ENCODE assay signal across 20 mouse cellular contexts in the genomic region with DNA sequence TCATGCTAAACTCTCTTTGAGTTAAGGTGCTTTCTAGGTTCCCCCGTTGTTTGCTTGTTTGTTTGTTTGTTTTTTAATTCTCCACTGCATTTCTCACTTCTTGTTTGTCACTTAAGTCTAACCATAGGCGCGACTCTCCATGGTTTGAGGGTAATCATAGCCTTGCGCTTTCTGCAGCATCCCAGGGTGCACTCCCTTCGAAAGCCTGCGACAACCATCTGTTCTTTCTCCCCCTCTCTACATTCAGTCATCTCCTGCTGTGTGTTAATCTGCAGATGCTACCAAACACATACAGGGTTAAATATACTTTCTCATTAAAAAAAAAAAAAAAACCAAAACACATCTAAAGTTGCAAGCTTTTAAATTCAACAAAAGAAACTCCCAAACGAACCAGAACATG. TPM values are rescaled to one million over a fixed set of nuclear protein-coding genes. Genes with fewer than 3 reads are reported as not detected.
DNase-seq lines count a peak whose midpoint lies in the region; ATAC-seq and TF ChIP-seq lines count a peak whose summit lies in the region.
"Had no signal": no experiment of that assay in that cellular context is flagged by ENCODE, and none has a peak within 500 bp of the region (broad histone marks: within the 10 kb centered on the region; RNA-seq: fewer than 3 reads in every experiment).

No protein-coding gene starts in this region.

- no peaks in the 10 kb centered on the region for H3K27me3 ChIP-seq in hindbrain, postnatal 0 days (ENCODE audit: insufficient read depth, low read length)
- no peaks in the 10 kb centered on the region for H3K27me3 ChIP-seq in hindbrain, embryonic 10.5 days (ENCODE audit: insufficient read depth, poor library complexity, severe bottlenecking)
- H3K27me3 ChIP-seq: CH12.LX had no signal

- no peak for DNase-seq in frontal cortex, postnatal 14 days (ENCODE audit: low spot score in 2 of 2)
- DNase-seq in hindbrain, postnatal 0 days (ENCODE audit: low spot score), result no peak
- no peak for DNase-seq in hindbrain, embryonic 10.5 days (ENCODE audit: low spot score)
- DNase-seq in brain, adult 2 months (ENCODE audit: low read depth, low spot score), result peak; percentile 53
- DNase-seq: adrenal gland, adult 2 months; adrenal gland, adult 8-10 months; adrenal gland, postnatal 10 days; adrenal gland, postnatal 14 days; adrenal gland, postnatal 25 days; adrenal gland, postnatal 36 days; B cell, adult 2 months; cerebellum, adult 11-12 months; cerebellum, adult 18-20 months had no signal

- no peaks in the 10 kb centered on the region for H3K36me3 ChIP-seq in hindbrain, postnatal 0 days (ENCODE audit: insufficient read depth, low read length)
- H3K36me3 ChIP-seq in hindbrain, embryonic 10.5 days, result no peaks in the 10 kb centered on the region
- H3K36me3 ChIP-seq: G1E had no signal

- 0 out of 2 replicates have a peak overlapping the region, but pooled peaks have one; percentile 5 for H3K4me2 ChIP-seq in hindbrain, postnatal 0 days (ENCODE audit: low read depth, low read length)

- peak; percentile 70 for ATAC-seq in frontal cortex, adult (ENCODE audit: low TSS enrichment)
- no peak for ATAC-seq in hindbrain, postnatal 0 days
- ATAC-seq in megakaryocyte, adult 5-6 weeks (ENCODE audit: poor library complexity, severe bottlenecking), result no peak
- ATAC-seq: activated CD4-positive, CD25-positive, alpha-beta regulatory T cell, adult 4 months; CD4-positive, CD25-positive, alpha-beta regulatory T cell, adult 4 months; Patski had no signal

- no peaks in the 10 kb centered on the region for H3K9me3 ChIP-seq in hindbrain, postnatal 0 days (ENCODE audit: low read length)
- H3K9me3 ChIP-seq in hindbrain, embryonic 10.5 days, result no peaks in the 10 kb centered on the region
- H3K9me3 ChIP-seq: G1E had no signal

- no peak for TF ChIP-seq CTCF in hindbrain, postnatal 0 days (IDR thresholded peaks at IDR 0.05; ENCODE audit: low read depth)

- no peak overlapping the region for H3K4me3 ChIP-seq in hindbrain, postnatal 0 days (ENCODE audit: low read length)
- no peak overlapping the region for H3K4me3 ChIP-seq in hindbrain, embryonic 10.5 days

- 48% methylated on average over 7 of the region's 7 CpGs for WGBS in hindbrain, postnatal 0 days
- 66% methylated on average over 7 of the region's 7 CpGs for WGBS in hindbrain, embryonic 10.5 days

- no peak overlapping the region for H3K27ac ChIP-seq in hindbrain, postnatal 0 days
- no peak overlapping the region for H3K27ac ChIP-seq in hindbrain, embryonic 10.5 days

- H3K4me1 ChIP-seq in hindbrain, postnatal 0 days (ENCODE audit: insufficient read depth, low read length), result no peaks in the 10 kb centered on the region
- H3K4me1 ChIP-seq in hindbrain, embryonic 10.5 days (replicated peaks), result no peaks in the 10 kb centered on the region

- H3K9ac ChIP-seq in hindbrain, postnatal 0 days (replicated peaks; ENCODE audit: low read length), result no peak overlapping the region

RNA-seq across cellular contexts. Expression of gene Cisd1, which starts 28.3 kb away (rescaled TPM):
- 105 and 108 TPM in 2 replicates for total RNA-seq in hindbrain, postnatal 0 days (2014; rRNA removed)
- 388 and 399 TPM in 2 replicates for polyA plus RNA-seq in hindbrain, postnatal 0 days (2015; fragmentation: Nextera tagmentation; extraction: Ambion mirVana)
- polyA plus RNA-seq in hindbrain, embryonic 10.5 days (2016; fragmentation: Nextera tagmentation; extraction: Ambion mirVana), result 148 and 166 TPM in 2 replicates
- total RNA-seq in megakaryocyte, adult 5-6 weeks (2015), result 42.5 and 45.0 TPM in 2 replicates
- 15.2 and 22.8 TPM in 2 replicates for total RNA-seq in megakaryocyte, adult 5-6 weeks (2017)

RNA-seq across cellular contexts. Expression of gene Ipmk, which starts 31.1 kb away (rescaled TPM):
- 17.3 and 19.0 TPM in 2 replicates for total RNA-seq in hindbrain, postnatal 0 days (2014; rRNA removed)
- polyA plus RNA-seq in hindbrain, postnatal 0 days (2015; fragmentation: Nextera tagmentation; extraction: Ambion mirVana), result 14.0 and 14.4 TPM in 2 replicates
- polyA plus RNA-seq in hindbrain, embryonic 10.5 days (2016; fragmentation: Nextera tagmentation; extraction: Ambion mirVana), result 15.5 and 20.0 TPM in 2 replicates
- 46.7 and 49.8 TPM in 2 replicates for total RNA-seq in megakaryocyte, adult 5-6 weeks (2015)
- 53.6 and 55.4 TPM in 2 replicates for total RNA-seq in megakaryocyte, adult 5-6 weeks (2017)

RNA-seq across cellular contexts. Expression of gene Ube2d1, which starts 31.4 kb away (rescaled TPM):
- total RNA-seq in hindbrain, postnatal 0 days (2014; rRNA removed), result 58.8 and 72.3 TPM in 2 replicates
- 126 and 145 TPM in 2 replicates for polyA plus RNA-seq in hindbrain, postnatal 0 days (2015; fragmentation: Nextera tagmentation; extraction: Ambion mirVana)
- polyA plus RNA-seq in hindbrain, embryonic 10.5 days (2016; fragmentation: Nextera tagmentation; extraction: Ambion mirVana), result 115 and 147 TPM in 2 replicates
- total RNA-seq in megakaryocyte, adult 5-6 weeks (2015), result 87.2 and 91.7 TPM in 2 replicates
- total RNA-seq in megakaryocyte, adult 5-6 weeks (2017), result 17.7 and 18.7 TPM in 2 replicates
- polyA plus RNA-seq: G1E had no signal
